Mouse (Mus musculus) neural tube, embryonic 12.5 days (tissue): ENCODE data around the gene Ptpre. TPM values are rescaled to one million over a fixed set of nuclear protein-coding genes. Genes with fewer than 3 reads are reported as not detected.
"Not testable (repeated sequence)": the region's sequence is repeated elsewhere in the genome, so short reads cannot be mapped to it uniquely, and the experiment has no call there.

Experiments used
- ATAC-seq: fragments of 200-750 bp; cut with Nextera tagmentation; 2 replicates; pipeline ENCODE4 v1.8.0; 2017; ENCODE audit warnings: low read depth, mild to moderate bottlenecking, moderate TSS enrichment, moderate library complexity; ENCODE audit not compliant: low FRiP score
- H3K27ac ChIP-seq: fragments of 300-500 bp; sonication (generic); 2 replicates; pipeline ENCODE4 v1.5.1; 2016
- H3K27me3 ChIP-seq: fragments of 300-500 bp; sonication (generic); replicated peaks from 2 replicates; pipeline ENCODE4 v1.6.1; 2016; ENCODE audit warnings: mild to moderate bottlenecking
- H3K36me3 ChIP-seq: fragments of 300-500 bp; sonication (generic); 2 replicates; pipeline ENCODE4 v1.6.1; 2016; ENCODE audit warnings: mild to moderate bottlenecking
- H3K4me1 ChIP-seq: fragments of 300-500 bp; sonication (generic); 2 replicates; pipeline ENCODE4 v1.6.1; 2016
- H3K4me2 ChIP-seq: fragments of 300-500 bp; sonication (generic); replicated peaks from 2 replicates; pipeline ENCODE4 v1.6.1; 2016; ENCODE audit warnings: mild to moderate bottlenecking
- H3K4me3 ChIP-seq: fragments of 300-500 bp; sonication (generic); 2 replicates; pipeline ENCODE4 v1.5.1; 2016
- H3K9ac ChIP-seq: fragments of 300-500 bp; sonication (generic); 2 replicates; pipeline ENCODE4 v1.6.1; 2016; ENCODE audit warnings: mild to moderate bottlenecking
- H3K9me3 ChIP-seq: fragments of 300-500 bp; sonication (generic); 2 replicates; pipeline ENCODE4 v1.6.1; 2016; ENCODE audit warnings: mild to moderate bottlenecking
- WGBS: fragments of 180-500 bp; shearing (Covaris S2); methylation state at CpG from one replicate; pipeline ENCODE4 v1.1.7; 2016; 5-methylcytosine and 5-hydroxymethylcytosine counted together
- polyA plus RNA-seq: library from polyadenylated mRNA; unstranded; fragments of >200 nt; fragmentation: Nextera tagmentation; extraction: Ambion mirVana; gene quantifications from 2 replicates; pipeline ENCODE4 v1.2.1, GENCODE M21; 2016

Ptpre gene
- polyA plus RNA-seq, 1 experiment from 2014 or later: 2.3 TPM

DNA sequence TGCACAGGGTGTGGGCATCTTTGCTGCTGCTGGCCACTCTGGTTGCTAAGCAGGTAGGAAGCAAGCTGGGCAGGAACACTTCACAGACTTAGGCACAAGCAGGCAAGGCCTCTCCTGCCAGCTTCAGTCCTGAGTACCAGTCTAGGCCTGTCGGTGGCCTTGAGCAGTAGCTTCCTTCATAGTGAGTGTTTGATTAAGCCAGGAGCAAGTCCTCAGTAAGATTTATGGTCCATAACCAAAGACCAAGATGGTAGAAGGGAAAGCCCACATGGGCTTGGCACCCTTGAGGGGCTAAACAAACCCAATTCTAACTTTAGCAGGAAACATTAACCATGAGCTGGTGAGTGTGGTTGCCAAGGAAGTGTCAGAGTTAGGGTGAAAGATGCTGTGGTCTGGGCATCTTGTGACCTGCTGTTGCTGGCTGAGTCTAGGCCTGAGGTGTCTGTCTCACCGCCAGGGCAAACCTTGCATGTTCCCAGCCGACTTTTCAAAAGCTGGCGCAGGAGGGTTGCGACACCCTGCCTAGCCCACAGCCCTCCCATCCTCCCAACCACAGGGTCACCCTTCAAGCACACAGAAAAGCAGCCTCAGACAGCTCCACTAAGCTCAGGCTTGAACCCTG is 122.1 kb downstream of the Ptpre start:
- H3K9ac ChIP-seq: no peak overlapping the region
- WGBS: 93% methylated on average over 5 of the region's 5 CpGs
- no peak for ATAC-seq
- no peak overlapping the region for H3K4me3 ChIP-seq
- no peaks in the 10 kb centered on the region for H3K36me3 ChIP-seq
- no peaks in the 10 kb centered on the region for H3K4me1 ChIP-seq
- H3K27me3 ChIP-seq: no peaks in the 10 kb centered on the region
- no peak overlapping the region for H3K4me2 ChIP-seq
- H3K9me3 ChIP-seq: no peaks in the 10 kb centered on the region
- no peak overlapping the region for H3K27ac ChIP-seq

DNA sequence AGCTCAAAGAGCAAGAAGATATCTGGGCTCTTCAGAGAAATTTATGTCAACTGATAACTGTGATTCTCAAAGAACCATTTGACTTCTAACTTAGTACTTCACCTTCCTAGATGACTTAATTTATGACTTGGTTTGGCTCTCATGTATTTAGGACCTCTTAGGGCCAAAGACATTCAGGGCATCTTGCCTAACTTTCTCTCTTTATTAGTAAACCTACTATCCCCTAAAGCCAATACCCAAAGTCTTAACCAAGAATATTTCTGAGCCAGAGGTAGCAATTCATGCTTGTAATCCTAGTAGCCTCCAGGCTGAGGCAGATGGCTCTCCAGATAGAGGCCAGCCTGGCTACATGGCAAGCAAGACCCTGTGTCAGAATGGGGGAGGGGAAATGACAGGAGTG is 123.0 kb downstream of the Ptpre start:
- H3K27me3 ChIP-seq: no peaks in the 10 kb centered on the region
- H3K9ac ChIP-seq: no peak overlapping the region
- no peak for ATAC-seq
- H3K4me3 ChIP-seq: no peak overlapping the region
- H3K4me1 ChIP-seq: no peaks in the 10 kb centered on the region
- H3K4me2 ChIP-seq: no peak overlapping the region
- no peak overlapping the region for H3K27ac ChIP-seq
- no peaks in the 10 kb centered on the region for H3K9me3 ChIP-seq
- H3K36me3 ChIP-seq: no peaks in the 10 kb centered on the region

DNA sequence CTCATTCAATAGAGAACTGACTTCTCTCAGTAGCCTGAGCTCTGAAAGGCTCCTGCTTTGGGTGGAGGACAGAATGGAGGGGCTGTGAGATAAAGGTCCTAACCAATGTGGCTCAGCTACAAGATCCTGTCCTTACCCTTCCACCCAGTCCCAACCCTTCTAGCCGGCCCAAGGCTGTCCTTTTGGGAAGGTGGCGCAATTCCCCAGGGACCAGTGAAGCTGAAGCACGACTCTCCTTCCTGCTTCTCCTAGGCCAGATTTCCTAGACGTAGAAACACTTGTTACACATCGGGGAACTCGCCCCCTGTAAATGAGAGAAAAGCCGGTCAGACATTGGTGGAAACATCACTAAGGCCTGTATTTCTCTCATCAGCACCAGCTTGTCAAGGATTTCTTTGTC is 126.9 kb downstream of the Ptpre start:
- WGBS: 81% methylated on average over 7 of the region's 7 CpGs
- Histone ChIP-seq H3K4me1 (no peaks in the 10 kb centered on the region), H3K27me3 (no peaks in the 10 kb centered on the region), H3K9me3 (no peaks in the 10 kb centered on the region), H3K36me3 (no peaks in the 10 kb centered on the region), H3K4me2 (no peak overlapping the region), H3K9ac (no peak overlapping the region), H3K27ac (no peak overlapping the region), H3K4me3 (no peak overlapping the region)
- ATAC-seq: no peak

DNA sequence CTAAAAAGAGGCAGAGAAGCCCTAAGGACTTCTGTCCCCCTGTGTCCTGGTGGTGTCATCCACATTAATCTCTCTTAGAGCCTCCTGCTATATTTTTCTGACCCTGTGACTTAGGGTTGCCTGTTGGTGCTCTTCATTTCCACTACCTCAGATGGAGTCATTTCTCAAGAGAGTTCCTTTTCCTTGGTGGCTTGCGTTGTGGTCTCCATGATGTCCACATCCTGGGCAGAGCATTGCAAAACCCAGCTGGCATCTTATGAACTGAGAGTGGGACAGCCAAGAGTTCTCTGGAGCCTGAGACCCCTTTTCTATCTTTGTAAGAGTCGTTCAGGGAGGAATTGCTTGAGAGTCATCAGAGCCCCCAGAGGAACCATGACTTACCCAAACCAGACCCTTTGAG is 129.0 kb downstream of the Ptpre start:
- H3K4me1 ChIP-seq: no peaks in the 10 kb centered on the region
- H3K4me3 ChIP-seq: no peak overlapping the region
- no peak overlapping the region for H3K4me2 ChIP-seq
- no peaks in the 10 kb centered on the region for H3K27me3 ChIP-seq
- 84% methylated on average over 2 of the region's 2 CpGs for WGBS
- no peak overlapping the region for H3K9ac ChIP-seq
- ATAC-seq: no peak
- no peaks in the 10 kb centered on the region for H3K9me3 ChIP-seq
- H3K27ac ChIP-seq: no peak overlapping the region
- no peaks in the 10 kb centered on the region for H3K36me3 ChIP-seq

- 0 out of 2 replicates have a peak, but pooled peaks have one; percentile 44 for ATAC-seq
- WGBS: 40% methylated on average over 16 of the region's 16 CpGs
- H3K27ac ChIP-seq: no peak overlapping the region
- H3K4me1 ChIP-seq: no peaks in the 10 kb centered on the region
- no peaks in the 10 kb centered on the region for H3K27me3 ChIP-seq
- H3K9me3 ChIP-seq: no peaks in the 10 kb centered on the region
- H3K36me3 ChIP-seq: no peaks in the 10 kb centered on the region
- H3K9ac ChIP-seq: no peak overlapping the region
- no peak overlapping the region for H3K4me3 ChIP-seq
- H3K4me2 ChIP-seq: no peak overlapping the region
These were observed 131.8 kb downstream of the Ptpre start for GRCm38 (mm10) chr7:135668852-135669739.

DNA sequence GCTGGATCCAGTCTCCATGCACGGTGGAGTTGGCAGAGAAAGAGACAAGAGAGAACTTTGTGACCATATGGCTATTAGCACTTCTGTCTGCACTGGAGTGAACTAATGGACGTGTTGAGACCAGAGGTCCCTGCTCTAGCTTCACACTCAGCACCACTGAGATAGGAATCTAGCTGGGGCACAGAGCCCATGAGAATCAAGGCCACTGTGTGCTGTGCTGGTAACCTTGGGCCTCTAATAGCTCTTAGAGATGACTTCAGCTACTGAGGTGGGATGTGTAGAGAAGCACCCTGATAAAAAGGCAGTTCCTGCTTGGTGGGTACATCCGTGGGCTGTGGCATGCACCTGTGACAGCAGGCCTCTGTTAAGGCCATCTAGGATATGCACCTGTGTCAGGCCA is 136.3 kb downstream of the Ptpre start:
- H3K9ac ChIP-seq: no peak overlapping the region
- H3K4me3 ChIP-seq: no peak overlapping the region
- ATAC-seq: no peak
- H3K4me1 ChIP-seq: no peaks in the 10 kb centered on the region
- WGBS: 64% methylated on average over 3 of the region's 3 CpGs
- H3K4me2 ChIP-seq: no peak overlapping the region
- no peaks in the 10 kb centered on the region for H3K9me3 ChIP-seq
- H3K36me3 ChIP-seq: no peaks in the 10 kb centered on the region
- H3K27me3 ChIP-seq: no peaks in the 10 kb centered on the region
- no peak overlapping the region for H3K27ac ChIP-seq

- Histone ChIP-seq H3K4me3 (no peak overlapping the region), H3K4me2 (no peak overlapping the region)
- no peak for ATAC-seq
These were observed 139.4 kb downstream of the Ptpre start for GRCm38 (mm10) chr7:135676722-135677121.

GRCm38 (mm10) chr7:135680334-135680733 is 143.1 kb downstream of the Ptpre start:
- no peaks in the 10 kb centered on the region for H3K4me1 ChIP-seq
- ATAC-seq: no peak
- 77% methylated on average over 5 of the region's 5 CpGs for WGBS

More at GRCm38 (mm10) chr7:135676722-135677121, 139.4 kb downstream of the Ptpre start:
- H3K4me1 ChIP-seq: no peaks in the 10 kb centered on the region
- WGBS: 90% methylated on average over 8 of the region's 8 CpGs
- H3K27me3 ChIP-seq: no peaks in the 10 kb centered on the region
- H3K36me3 ChIP-seq: no peaks in the 10 kb centered on the region
- no peak overlapping the region for H3K9ac ChIP-seq
- H3K27ac ChIP-seq: no peak overlapping the region
- no peaks in the 10 kb centered on the region for H3K9me3 ChIP-seq

GRCm38 (mm10) chr7:135684098-135684497 is 146.8 kb downstream of the Ptpre start:
- H3K4me3 ChIP-seq, H3K9ac ChIP-seq, H3K27ac ChIP-seq, H3K4me1 ChIP-seq, ATAC-seq, H3K27me3 ChIP-seq, H3K9me3 ChIP-seq, H3K4me2 ChIP-seq: not testable (repeated sequence)
- 79% methylated on average over 4 of the region's 4 CpGs for WGBS
- peaks cover 22% of the 10 kb centered on the region for H3K36me3 ChIP-seq

More at GRCm38 (mm10) chr7:135680334-135680733, 143.1 kb downstream of the Ptpre start:
- Histone ChIP-seq H3K9me3 (no peaks in the 10 kb centered on the region), H3K9ac (no peak overlapping the region), H3K27ac (no peak overlapping the region), H3K4me2 (no peak overlapping the region), H3K27me3 (no peaks in the 10 kb centered on the region), H3K4me3 (no peak overlapping the region), H3K36me3 (peaks cover 3% of the 10 kb centered on the region; the same call in 1 of the 2 replicates)

DNA sequence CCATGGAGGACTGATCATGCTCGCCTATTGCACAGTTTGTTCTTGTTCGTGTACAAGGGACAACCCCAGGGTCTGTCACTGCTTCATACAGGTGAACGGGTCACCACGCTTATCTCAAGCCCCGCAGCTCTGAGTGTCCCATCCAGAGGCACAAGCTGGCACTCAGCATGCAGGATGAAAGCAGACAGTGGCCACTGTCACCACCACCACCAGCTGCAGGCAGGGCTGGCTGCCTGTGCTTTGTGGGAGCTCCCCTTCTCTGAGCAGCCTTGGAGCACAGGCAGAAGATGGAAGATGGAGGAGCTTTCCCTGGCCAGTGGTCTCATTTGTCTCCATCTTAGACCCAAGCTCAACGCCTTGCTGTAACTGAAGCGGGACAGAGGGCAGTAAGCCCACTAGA is 147.7 kb downstream of the Ptpre start:
- Histone ChIP-seq H3K27me3 (no peaks in the 10 kb centered on the region), H3K27ac (no peak overlapping the region), H3K4me1 (no peaks in the 10 kb centered on the region), H3K4me3 (no peak overlapping the region), H3K4me2 (no peak overlapping the region), H3K9ac (no peak overlapping the region), H3K36me3 (peaks cover 27% of the 10 kb centered on the region), H3K9me3 (no peaks in the 10 kb centered on the region)
- no peak for ATAC-seq
- 89% methylated on average over 7 of the region's 7 CpGs for WGBS

GRCm38 (mm10) chr7:135689396-135689795 is 152.1 kb downstream of the Ptpre start:
- H3K27ac ChIP-seq: no peak overlapping the region
- 94% methylated on average over 7 of the region's 7 CpGs for WGBS
- no peak overlapping the region for H3K4me3 ChIP-seq
- no peaks in the 10 kb centered on the region for H3K4me1 ChIP-seq
- no peak overlapping the region for H3K4me2 ChIP-seq
- H3K9me3 ChIP-seq: no peaks in the 10 kb centered on the region
- ATAC-seq: no peak
- H3K9ac ChIP-seq: no peak overlapping the region
- peaks cover 60% of the 10 kb centered on the region for H3K36me3 ChIP-seq
- no peaks in the 10 kb centered on the region for H3K27me3 ChIP-seq

GRCm38 (mm10) chr7:135691941-135692340 is 154.7 kb downstream of the Ptpre start:
- H3K9me3 ChIP-seq: no peaks in the 10 kb centered on the region
- peaks cover 73% of the 10 kb centered on the region for H3K36me3 ChIP-seq

More at GRCm38 (mm10) chr7:135691941-135692340, 154.7 kb downstream of the Ptpre start:
- WGBS: 96% methylated on average over 5 of the region's 5 CpGs
- Histone ChIP-seq H3K4me2 (no peak overlapping the region), H3K27me3 (no peaks in the 10 kb centered on the region), H3K4me1 (no peaks in the 10 kb centered on the region), H3K27ac (no peak overlapping the region), H3K9ac (no peak overlapping the region), H3K4me3 (no peak overlapping the region)
- ATAC-seq: no peak
